Mouse (Mus musculus): ENCODE results near the gene Tmem108. TPM values are rescaled to one million over a fixed set of nuclear protein-coding genes. Genes with fewer than 3 reads are reported as not detected.

Tmem108 gene
- polyA plus RNA-seq (2015; fragmentation: Nextera tagmentation; extraction: Ambion mirVana) = 8.3 and 8.5 TPM in 2 replicates

DNA sequence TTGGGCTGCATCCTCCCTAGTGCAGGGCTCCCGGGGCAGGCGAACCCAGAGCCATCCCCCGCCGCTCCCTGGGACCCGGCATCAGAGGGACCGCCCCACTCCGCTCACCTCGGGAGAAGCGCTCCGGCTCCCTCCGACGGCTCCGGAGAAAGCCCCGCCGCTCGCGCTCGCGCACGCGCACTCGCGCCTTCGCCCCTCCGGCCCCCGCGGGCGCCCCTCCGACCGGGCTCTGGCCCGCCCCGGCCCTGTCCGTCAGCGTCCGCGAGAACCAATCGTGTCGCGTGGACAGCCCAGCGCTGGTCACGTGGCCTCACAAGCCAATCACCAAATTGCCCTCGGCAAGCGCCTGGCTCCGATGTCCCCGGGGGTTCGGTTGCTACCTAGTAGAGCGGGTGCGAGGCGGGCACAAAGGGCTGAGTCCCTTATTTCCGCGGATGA is at the start of gene Tmem108:
Gene Tmem108, minus strand, starts transcription at position 191 of the 438 bp plus-strand sequence.
- WGBS = under 1% methylated on average over 50 of the region's 51 CpGs
- H3K27ac ChIP-seq (ENCODE audit: low read length) = no peak within 1 kb of the TSS
- H3K9me3 ChIP-seq (ENCODE audit: low read length) = no peaks in the 10 kb centered on the region
- H3K36me3 ChIP-seq (ENCODE audit: insufficient read depth, low read length) = no peaks in the 10 kb centered on the region
- peak; percentile 98 for ATAC-seq (ENCODE audit: low FRiP score, low TSS enrichment)
- peak within 1 kb of the TSS; percentile 67 for H3K9ac ChIP-seq (replicated peaks; ENCODE audit: low read length)
- peak within 1 kb of the TSS; percentile 72 for H3K4me3 ChIP-seq (ENCODE audit: low read length)
- H3K4me1 ChIP-seq (ENCODE audit: insufficient read depth, low read length) = peaks cover 7% of the 10 kb centered on the region; the same call in 1 of the 2 replicates
- H3K4me2 ChIP-seq (replicated peaks; ENCODE audit: low read depth, low read length) = peak within 1 kb of the TSS; percentile 99
- peaks cover 22% of the 10 kb centered on the region for H3K27me3 ChIP-seq (ENCODE audit: insufficient read depth, low read length)

DNA sequence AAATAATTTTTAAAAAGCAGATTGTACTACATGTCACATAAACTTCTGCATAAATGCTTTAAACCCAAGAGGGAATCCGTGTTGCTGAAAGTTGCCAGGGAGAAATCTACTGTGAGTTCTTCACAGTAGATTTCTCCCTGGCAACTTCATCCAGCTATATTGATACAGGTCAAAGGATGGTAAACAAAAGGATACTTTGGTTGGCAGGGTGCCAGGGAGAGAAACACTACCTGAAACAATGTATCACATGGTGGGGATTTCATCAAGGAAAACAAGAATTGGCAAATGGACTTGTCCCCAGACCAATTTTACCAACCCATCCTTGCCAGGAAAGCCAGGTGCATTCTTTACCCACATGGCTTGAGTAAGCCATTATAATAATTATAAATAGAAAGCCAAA is 27.4 kb upstream of the Tmem108 start:
- WGBS = 62% methylated on average over 1 of the region's 1 CpGs
- Histone ChIP-seq H3K36me3 (ENCODE audit: insufficient read depth, low read length) (no peaks in the 10 kb centered on the region), H3K27me3 (ENCODE audit: insufficient read depth, low read length) (no peaks in the 10 kb centered on the region), H3K9me3 (ENCODE audit: low read length) (no peaks in the 10 kb centered on the region), H3K4me3 (ENCODE audit: low read length) (no peak overlapping the region), H3K9ac (replicated peaks; ENCODE audit: low read length) (no peak overlapping the region), H3K4me2 (replicated peaks; ENCODE audit: low read depth, low read length) (no peak overlapping the region), H3K27ac (ENCODE audit: low read length) (no peak overlapping the region), H3K4me1 (ENCODE audit: insufficient read depth, low read length) (no peaks in the 10 kb centered on the region)
- ATAC-seq (ENCODE audit: low FRiP score, low TSS enrichment) = no peak

DNA sequence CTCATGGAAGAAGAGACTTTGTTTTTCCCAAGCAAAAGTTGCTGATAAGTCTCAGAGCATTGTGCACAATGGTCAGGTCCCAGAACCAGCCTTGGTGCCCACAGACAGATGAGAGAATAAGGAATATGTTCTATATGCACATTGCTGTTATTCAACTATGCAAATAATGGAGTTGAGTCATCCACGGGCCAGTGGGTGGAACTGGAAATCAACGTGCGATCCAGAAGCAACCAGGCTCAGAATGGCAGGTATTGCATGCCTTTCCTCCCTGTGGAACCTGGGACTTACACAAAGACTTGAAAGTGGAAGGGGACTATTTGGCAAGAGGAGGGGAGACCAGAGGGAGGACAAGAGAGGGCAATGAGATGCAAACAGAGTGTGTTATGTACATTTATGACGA is 22.5 kb upstream of the Tmem108 start:
- no peak for ATAC-seq (ENCODE audit: low FRiP score, low TSS enrichment)
- Histone ChIP-seq H3K27ac (ENCODE audit: low read length) (no peak overlapping the region), H3K9ac (replicated peaks; ENCODE audit: low read length) (no peak overlapping the region), H3K36me3 (ENCODE audit: insufficient read depth, low read length) (no peaks in the 10 kb centered on the region), H3K27me3 (ENCODE audit: insufficient read depth, low read length) (no peaks in the 10 kb centered on the region), H3K4me2 (replicated peaks; ENCODE audit: low read depth, low read length) (no peak overlapping the region), H3K4me1 (ENCODE audit: insufficient read depth, low read length) (0 out of 2 replicates have a peak, but pooled peaks cover 3% of the 10 kb centered on the region), H3K9me3 (ENCODE audit: low read length) (no peaks in the 10 kb centered on the region), H3K4me3 (ENCODE audit: low read length) (no peak overlapping the region)
- WGBS = 86% methylated on average over 4 of the region's 4 CpGs

DNA sequence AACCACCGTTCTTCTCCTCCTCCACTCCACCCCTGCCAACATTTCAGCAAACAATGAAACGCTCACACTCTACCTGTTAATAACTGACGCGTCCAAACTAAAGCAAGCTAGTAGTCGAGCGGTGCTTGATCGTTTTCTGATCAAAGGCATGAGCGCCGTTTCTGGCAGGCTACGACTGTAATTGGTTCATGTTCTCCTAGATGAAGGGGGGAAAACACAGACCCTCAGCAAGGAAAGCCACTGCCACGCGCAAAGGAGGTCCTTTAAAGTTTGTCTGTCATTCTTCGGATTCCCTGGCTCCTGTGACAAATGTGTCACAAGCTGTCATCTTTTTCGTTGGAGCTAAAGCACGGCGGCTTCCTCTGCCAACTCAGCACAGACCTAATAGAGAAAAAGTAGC is 21.6 kb upstream of the Tmem108 start:
- Histone ChIP-seq H3K9me3 (ENCODE audit: low read length) (no peaks in the 10 kb centered on the region), H3K27ac (ENCODE audit: low read length) (no peak overlapping the region), H3K27me3 (ENCODE audit: insufficient read depth, low read length) (no peaks in the 10 kb centered on the region), H3K36me3 (ENCODE audit: insufficient read depth, low read length) (no peaks in the 10 kb centered on the region), H3K4me2 (replicated peaks; ENCODE audit: low read depth, low read length) (no peak overlapping the region), H3K9ac (replicated peaks; ENCODE audit: low read length) (no peak overlapping the region), H3K4me1 (ENCODE audit: insufficient read depth, low read length) (0 out of 2 replicates have a peak, but pooled peaks cover 3% of the 10 kb centered on the region), H3K4me3 (ENCODE audit: low read length) (no peak overlapping the region)
- ATAC-seq (ENCODE audit: low FRiP score, low TSS enrichment) = no peak
- 73% methylated on average over 16 of the region's 16 CpGs for WGBS

DNA sequence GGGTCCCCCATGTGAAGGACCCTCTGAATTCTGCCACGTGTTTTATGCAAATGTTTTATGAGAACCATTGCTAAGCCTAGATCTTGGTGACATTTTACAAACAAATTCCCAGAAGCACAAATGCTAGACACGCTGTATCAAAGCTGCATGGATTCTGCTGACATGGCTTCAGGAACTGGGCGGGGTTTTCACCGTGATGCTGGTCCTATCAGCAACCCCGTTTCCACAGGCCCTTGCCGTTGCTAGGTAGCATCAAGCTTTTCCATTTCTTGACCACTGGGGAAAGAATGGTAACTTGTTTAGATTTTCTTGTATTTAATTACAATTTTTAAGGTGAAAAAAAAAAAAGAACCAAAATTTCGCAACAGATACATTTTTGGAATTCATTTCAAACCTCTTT is 20.7 kb upstream of the Tmem108 start:
- Histone ChIP-seq H3K27me3 (ENCODE audit: insufficient read depth, low read length) (no peaks in the 10 kb centered on the region), H3K9me3 (ENCODE audit: low read length) (no peaks in the 10 kb centered on the region), H3K4me1 (ENCODE audit: insufficient read depth, low read length) (0 out of 2 replicates have a peak, but pooled peaks cover 3% of the 10 kb centered on the region), H3K27ac (ENCODE audit: low read length) (no peak overlapping the region), H3K4me2 (replicated peaks; ENCODE audit: low read depth, low read length) (no peak overlapping the region), H3K4me3 (ENCODE audit: low read length) (no peak overlapping the region), H3K36me3 (ENCODE audit: insufficient read depth, low read length) (no peaks in the 10 kb centered on the region), H3K9ac (replicated peaks; ENCODE audit: low read length) (no peak overlapping the region)
- no peak for ATAC-seq (ENCODE audit: low FRiP score, low TSS enrichment)
- 83% methylated on average over 7 of the region's 7 CpGs for WGBS

DNA sequence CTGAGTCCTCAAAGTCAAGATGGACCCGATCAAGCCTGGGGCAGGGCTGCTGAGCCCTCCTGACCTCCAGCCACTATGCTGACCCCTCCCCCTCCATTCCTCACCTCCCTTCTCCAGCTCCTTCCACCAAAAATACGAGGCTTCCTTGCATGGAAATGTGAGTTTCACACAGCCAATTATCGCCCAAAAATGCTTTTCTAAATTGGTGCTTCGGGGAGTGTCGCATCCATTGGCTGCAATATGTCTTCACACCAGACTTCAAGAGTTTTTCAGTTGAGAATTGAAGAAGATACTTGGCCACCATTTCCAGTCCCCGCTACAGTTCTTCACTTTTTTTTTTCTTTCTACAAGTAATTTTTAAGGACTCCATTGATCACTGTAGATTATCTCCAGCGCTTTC is 19.8 kb upstream of the Tmem108 start:
- Histone ChIP-seq H3K27ac (ENCODE audit: low read length) (no peak overlapping the region), H3K4me1 (ENCODE audit: insufficient read depth, low read length) (0 out of 2 replicates have a peak, but pooled peaks cover 3% of the 10 kb centered on the region), H3K27me3 (ENCODE audit: insufficient read depth, low read length) (no peaks in the 10 kb centered on the region), H3K4me2 (replicated peaks; ENCODE audit: low read depth, low read length) (no peak overlapping the region), H3K4me3 (ENCODE audit: low read length) (no peak overlapping the region), H3K9ac (replicated peaks; ENCODE audit: low read length) (no peak overlapping the region), H3K36me3 (ENCODE audit: insufficient read depth, low read length) (no peaks in the 10 kb centered on the region), H3K9me3 (ENCODE audit: low read length) (no peaks in the 10 kb centered on the region)
- ATAC-seq (ENCODE audit: low FRiP score, low TSS enrichment) = no peak
- 73% methylated on average over 7 of the region's 7 CpGs for WGBS

DNA sequence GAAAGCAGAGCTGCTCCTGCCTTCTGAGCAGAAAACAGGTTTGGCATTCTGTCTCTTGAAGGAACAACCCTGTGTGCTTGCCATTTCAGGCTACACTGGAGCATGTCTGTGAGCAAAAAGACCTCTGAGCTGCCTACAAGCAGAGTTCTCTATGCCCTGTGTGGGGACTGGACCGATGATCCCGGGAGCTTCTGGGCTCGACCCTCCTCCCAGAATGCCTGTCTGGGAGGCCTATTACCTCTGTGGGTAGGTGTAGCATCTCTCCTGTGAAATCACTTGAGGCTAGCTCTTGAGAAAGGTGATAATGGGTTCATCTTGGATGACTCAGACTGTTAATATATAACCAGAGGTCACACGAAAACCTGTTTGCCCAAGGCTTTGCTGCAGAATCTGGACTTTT is 19.0 kb upstream of the Tmem108 start:
- Histone ChIP-seq H3K4me3 (ENCODE audit: low read length) (no peak overlapping the region), H3K36me3 (ENCODE audit: insufficient read depth, low read length) (no peaks in the 10 kb centered on the region), H3K4me2 (replicated peaks; ENCODE audit: low read depth, low read length) (no peak overlapping the region), H3K27ac (ENCODE audit: low read length) (no peak overlapping the region), H3K4me1 (ENCODE audit: insufficient read depth, low read length) (0 out of 2 replicates have a peak, but pooled peaks cover 3% of the 10 kb centered on the region), H3K9ac (replicated peaks; ENCODE audit: low read length) (no peak overlapping the region), H3K9me3 (ENCODE audit: low read length) (no peaks in the 10 kb centered on the region), H3K27me3 (ENCODE audit: insufficient read depth, low read length) (no peaks in the 10 kb centered on the region)
- 76% methylated on average over 4 of the region's 4 CpGs for WGBS
- ATAC-seq (ENCODE audit: low FRiP score, low TSS enrichment) = no peak

DNA sequence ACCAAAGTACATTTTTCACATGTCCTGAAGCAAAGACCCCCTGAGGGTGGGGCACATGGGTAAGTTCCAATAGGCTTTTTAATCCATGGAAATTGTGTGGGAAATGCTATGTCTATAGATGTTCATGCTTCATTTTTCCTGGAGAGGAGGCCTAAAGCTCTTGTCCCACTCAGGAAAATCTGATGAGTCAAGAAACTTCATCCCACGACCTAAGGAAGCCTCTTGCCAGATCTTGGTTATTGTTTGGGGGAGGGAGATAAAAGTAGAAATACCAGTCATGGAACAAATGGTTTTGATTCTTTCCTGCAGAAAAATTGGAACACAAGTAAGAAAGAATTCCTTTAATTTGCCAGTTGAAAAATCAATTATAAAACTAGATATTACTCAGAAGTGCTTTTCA is 16.5 kb upstream of the Tmem108 start:
- Histone ChIP-seq H3K36me3 (ENCODE audit: insufficient read depth, low read length) (no peaks in the 10 kb centered on the region), H3K9me3 (ENCODE audit: low read length) (no peaks in the 10 kb centered on the region), H3K4me1 (ENCODE audit: insufficient read depth, low read length) (0 out of 2 replicates have a peak, but pooled peaks cover 1% of the 10 kb centered on the region), H3K4me2 (replicated peaks; ENCODE audit: low read depth, low read length) (no peak overlapping the region), H3K4me3 (ENCODE audit: low read length) (no peak overlapping the region), H3K27ac (ENCODE audit: low read length) (no peak overlapping the region), H3K9ac (replicated peaks; ENCODE audit: low read length) (no peak overlapping the region), H3K27me3 (ENCODE audit: insufficient read depth, low read length) (no peaks in the 10 kb centered on the region)
- 51% methylated on average over 1 of the region's 1 CpGs for WGBS
- ATAC-seq (ENCODE audit: low FRiP score, low TSS enrichment) = no peak

DNA sequence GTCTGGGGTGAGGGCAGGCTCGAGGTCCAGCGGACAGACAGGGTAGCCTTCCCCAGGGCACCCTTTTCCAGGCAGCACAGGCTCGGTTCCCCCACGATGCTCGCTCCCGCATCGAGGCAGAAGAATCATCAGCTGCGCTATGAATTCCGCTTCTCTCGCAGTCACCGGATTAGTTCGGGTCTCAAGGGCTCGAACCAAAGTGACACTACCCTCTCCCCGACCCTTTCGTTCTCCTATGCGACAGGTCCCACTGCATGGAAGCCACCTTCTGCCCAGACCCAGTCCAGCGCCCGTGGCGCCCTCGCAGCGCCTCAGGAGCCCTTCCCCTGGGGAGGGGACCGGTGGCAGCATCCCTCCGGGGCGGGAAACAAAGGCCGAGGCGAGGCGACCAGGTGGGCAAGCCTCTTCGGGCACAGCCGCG is 476 bp downstream of the Tmem108 start:
- ATAC-seq (ENCODE audit: low FRiP score, low TSS enrichment) = peak; percentile 57
- Histone ChIP-seq H3K27ac (ENCODE audit: low read length) (no peak overlapping the region), H3K27me3 (ENCODE audit: insufficient read depth, low read length) (peaks cover 22% of the 10 kb centered on the region), H3K9ac (replicated peaks; ENCODE audit: low read length) (peak overlapping the region; percentile 67), H3K9me3 (ENCODE audit: low read length) (no peaks in the 10 kb centered on the region), H3K4me1 (ENCODE audit: insufficient read depth, low read length) (peaks cover 7% of the 10 kb centered on the region; the same call in 1 of the 2 replicates), H3K36me3 (ENCODE audit: insufficient read depth, low read length) (no peaks in the 10 kb centered on the region), H3K4me3 (ENCODE audit: low read length) (peak overlapping the region; percentile 72), H3K4me2 (replicated peaks; ENCODE audit: low read depth, low read length) (peak overlapping the region; percentile 99)
- WGBS = under 1% methylated on average over 30 of the region's 30 CpGs

DNA sequence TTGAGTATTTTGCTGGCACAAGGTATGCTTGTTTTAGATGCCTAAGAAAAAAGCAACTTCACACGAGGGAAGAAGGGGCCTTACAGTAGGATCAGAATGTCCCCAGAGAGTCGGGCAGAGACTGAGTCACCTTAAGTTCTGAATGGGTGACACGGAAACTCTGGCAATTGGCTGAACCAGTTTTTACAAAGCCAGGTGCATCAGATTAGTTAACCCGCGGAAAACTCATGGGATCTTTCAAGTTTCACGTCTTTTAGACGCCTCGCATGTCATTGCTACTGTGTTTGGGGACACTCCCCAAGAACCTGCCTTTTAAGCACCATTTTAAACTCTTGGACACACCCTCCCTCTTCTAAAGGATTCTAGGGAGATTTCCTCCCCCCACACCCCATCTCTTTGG is 1.3 kb downstream of the Tmem108 start:
- H3K27ac ChIP-seq (ENCODE audit: low read length) = no peak overlapping the region
- 33% methylated on average over 8 of the region's 8 CpGs for WGBS
- no peak overlapping the region for H3K4me3 ChIP-seq (ENCODE audit: low read length)
- H3K9ac ChIP-seq (replicated peaks; ENCODE audit: low read length) = no peak overlapping the region
- no peaks in the 10 kb centered on the region for H3K36me3 ChIP-seq (ENCODE audit: insufficient read depth, low read length)
- H3K4me2 ChIP-seq (replicated peaks; ENCODE audit: low read depth, low read length) = peak overlapping the region; percentile 99; the same call in 1 of the 2 replicates
- peaks cover 22% of the 10 kb centered on the region for H3K27me3 ChIP-seq (ENCODE audit: insufficient read depth, low read length)
- peaks cover 7% of the 10 kb centered on the region; the same call in 1 of the 2 replicates for H3K4me1 ChIP-seq (ENCODE audit: insufficient read depth, low read length)
- no peak for ATAC-seq (ENCODE audit: low FRiP score, low TSS enrichment)
- H3K9me3 ChIP-seq (ENCODE audit: low read length) = no peaks in the 10 kb centered on the region
